Mouse (Mus musculus) intestine, postnatal 0 days (tissue): ENCODE data around the gene Cenpb. TPM values are rescaled to one million over a fixed set of nuclear protein-coding genes. Genes with fewer than 3 reads are reported as not detected.

ENCODE experiments used
- ATAC-seq: fragments of 200-750 bp; cut with Nextera tagmentation; 2 replicates; pipeline ENCODE4 v1.8.0; 2017; ENCODE audit warnings: mild to moderate bottlenecking, moderate TSS enrichment, moderate library complexity
- H3K27ac ChIP-seq: fragments of 300-500 bp; sonication (generic); 2 replicates; pipeline ENCODE4 v1.5.1; 2014; ENCODE audit warnings: mild to moderate bottlenecking, low read depth, low read length, moderate library complexity
- H3K27me3 ChIP-seq: fragments of 300-500 bp; sonication (generic); replicated peaks from 2 replicates; pipeline ENCODE4 v1.6.1; 2014; ENCODE audit warnings: low read length, mixed read lengths; ENCODE audit not compliant: control insufficient read depth, insufficient read depth
- H3K36me3 ChIP-seq: fragments of 300-500 bp; sonication (generic); 2 replicates; pipeline ENCODE4 v1.6.1; 2014; ENCODE audit warnings: mild to moderate bottlenecking, moderate library complexity; ENCODE audit not compliant: control insufficient read depth, insufficient read depth
- H3K4me1 ChIP-seq: fragments of 300-500 bp; sonication (generic); replicated peaks from 2 replicates; pipeline ENCODE4 v1.6.1; 2014; ENCODE audit warnings: antibody characterized with exemption, low read length, mixed read lengths; ENCODE audit not compliant: control insufficient read depth, insufficient read depth
- H3K4me2 ChIP-seq: fragments of 300-500 bp; sonication (generic); replicated peaks from 2 replicates; pipeline ENCODE4 v1.6.1; 2014; ENCODE audit warnings: low read depth, mild to moderate bottlenecking, moderate library complexity
- H3K4me3 ChIP-seq: fragments of 300-500 bp; sonication (generic); 2 replicates; pipeline ENCODE4 v1.5.1; 2014; ENCODE audit warnings: low read depth, low read length
- H3K9ac ChIP-seq: fragments of 300-500 bp; sonication (generic); 2 replicates; pipeline ENCODE4 v1.6.1; 2014; ENCODE audit warnings: mild to moderate bottlenecking, low read depth, low read length
- H3K9me3 ChIP-seq: fragments of 300-500 bp; sonication (generic); 2 replicates; pipeline ENCODE4 v1.6.1; 2016; ENCODE audit warnings: mixed run types; ENCODE audit not compliant: control insufficient read depth
- CTCF ChIP-seq: sonication (generic); IDR thresholded peaks from 2 replicates; pipeline ENCODE4 v1.5.1; 2016; ENCODE audit warnings: low read depth, mild to moderate bottlenecking, control low read depth, antibody characterized with exemption, moderate library complexity
- WGBS: fragments of 180-500 bp; shearing (Covaris S2); extraction: QIAGEN DNeasy Blood & Tissue Kit; methylation state at CpG from one replicate; pipeline ENCODE4 v1.1.7; 2014; 5-methylcytosine and 5-hydroxymethylcytosine counted together
- polyA plus RNA-seq: library from polyadenylated mRNA; unstranded; fragments of >200 nt; fragmentation: Nextera tagmentation; extraction: Ambion mirVana; gene quantifications from 2 replicates; pipeline ENCODE4 v1.2.1, GENCODE M21; 2015

Cenpb gene
- polyA plus RNA-seq, 1 experiment from 2014 or later: 15.9 TPM

GRCm38 (mm10) chr2:131221853-131222515, 42.1 kb upstream of the Cenpb start:
- Histone ChIP-seq H3K9ac (no peak overlapping the region), H3K4me1 (0 out of 2 replicates have a peak, but pooled peaks cover 2% of the 10 kb centered on the region), H3K4me2 (no peak overlapping the region), H3K27me3 (no peaks in the 10 kb centered on the region), H3K27ac (peak overlapping the region; percentile 70), H3K9me3 (no peaks in the 10 kb centered on the region), H3K36me3 (no peaks in the 10 kb centered on the region), H3K4me3 (no peak overlapping the region)
- peak; percentile 77 for ATAC-seq
- WGBS: 32% methylated on average over 3 of the region's 3 CpGs
- TF ChIP-seq CTCF: no peak

- Histone ChIP-seq H3K27me3 (no peaks in the 10 kb centered on the region), H3K4me1 (0 out of 2 replicates have a peak, but pooled peaks cover 2% of the 10 kb centered on the region), H3K36me3 (no peaks in the 10 kb centered on the region), H3K9me3 (no peaks in the 10 kb centered on the region), H3K9ac (no peak overlapping the region), H3K4me3 (no peak overlapping the region), H3K4me2 (no peak overlapping the region), H3K27ac (no peak overlapping the region)
- no peak for TF ChIP-seq CTCF
- no peak for ATAC-seq
- WGBS: 73% methylated on average over 4 of the region's 4 CpGs
Observed at GRCm38 (mm10) chr2:131220030-131220429, 40.2 kb upstream of the Cenpb start.

- H3K27ac ChIP-seq: peak overlapping the region; percentile 77
- peak; percentile 63 for ATAC-seq
- H3K4me1 ChIP-seq: peaks cover 6% of the 10 kb centered on the region; the same call in 1 of the 2 replicates
- H3K4me2 ChIP-seq: no peak overlapping the region
- WGBS: 43% methylated on average over 7 of the region's 7 CpGs
- H3K27me3 ChIP-seq: no peaks in the 10 kb centered on the region
- H3K36me3 ChIP-seq: peaks cover 6% of the 10 kb centered on the region; the same call in 1 of the 2 replicates
- H3K4me3 ChIP-seq: no peak overlapping the region
- no peak for TF ChIP-seq CTCF
- no peak overlapping the region for H3K9ac ChIP-seq
- H3K9me3 ChIP-seq: no peaks in the 10 kb centered on the region
Observed at GRCm38 (mm10) chr2:131215941-131216858, 36.3 kb upstream of the Cenpb start.

- 55% methylated on average over 7 of the region's 7 CpGs for WGBS
- no peaks in the 10 kb centered on the region for H3K9me3 ChIP-seq
- no peak for TF ChIP-seq CTCF
- peaks cover 12% of the 10 kb centered on the region; the same call in 1 of the 2 replicates for H3K4me1 ChIP-seq
- no peak for ATAC-seq
- H3K9ac ChIP-seq: no peak overlapping the region
- no peak overlapping the region for H3K4me2 ChIP-seq
- H3K4me3 ChIP-seq: no peak overlapping the region
- H3K27ac ChIP-seq: peak overlapping the region; percentile 8; the same call in 1 of the 2 replicates
- H3K36me3 ChIP-seq: peaks cover 6% of the 10 kb centered on the region; the same call in 1 of the 2 replicates
- no peaks in the 10 kb centered on the region for H3K27me3 ChIP-seq
Observed at GRCm38 (mm10) chr2:131213773-131214172, 33.9 kb upstream of the Cenpb start.

- H3K9ac ChIP-seq: peak overlapping the region; percentile 79
- 47% methylated on average over 9 of the region's 9 CpGs for WGBS
- H3K9me3 ChIP-seq: no peaks in the 10 kb centered on the region
- H3K36me3 ChIP-seq: peaks cover 6% of the 10 kb centered on the region; the same call in 1 of the 2 replicates
- H3K4me2 ChIP-seq: peak overlapping the region; percentile 78
- peaks cover 12% of the 10 kb centered on the region; the same call in 1 of the 2 replicates for H3K4me1 ChIP-seq
- no peaks in the 10 kb centered on the region for H3K27me3 ChIP-seq
- no peak for ATAC-seq
- peak overlapping the region; percentile 66 for H3K4me3 ChIP-seq
- no peak for TF ChIP-seq CTCF
- H3K27ac ChIP-seq: peak overlapping the region; percentile 96
Observed at GRCm38 (mm10) chr2:131211026-131211615, 31.3 kb upstream of the Cenpb start.
